Mouse (Mus musculus): ENCODE measurements around the gene Dmrta2. TPM values are rescaled to one million over a fixed set of nuclear protein-coding genes. Genes with fewer than 3 reads are reported as not detected.

The Dmrta2 gene
- total RNA-seq, 2 experiments from 2014 or later: 2.4 to 2.5 TPM

DNA sequence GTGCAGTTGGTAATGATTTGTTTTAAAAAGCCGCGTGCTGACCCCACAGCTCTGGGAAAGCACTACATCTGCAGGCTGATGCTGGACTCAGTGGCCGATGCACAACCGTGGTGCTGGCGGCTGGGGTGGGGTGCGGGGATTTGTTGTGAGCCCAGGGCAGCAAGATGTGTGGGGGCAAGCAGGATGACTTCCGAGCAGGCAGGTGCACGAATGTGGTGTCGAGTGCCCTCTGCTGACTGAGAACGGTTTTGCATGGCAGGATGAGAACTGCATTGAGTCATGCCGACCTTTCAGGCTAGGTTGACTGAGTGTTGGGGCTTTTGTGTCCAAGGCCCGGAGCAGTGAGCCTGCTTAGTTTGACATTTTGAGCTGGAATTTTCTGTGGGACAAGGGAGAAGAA is 42.4 kb downstream of the Dmrta2 start:
- DNase-seq (ENCODE audit: low spot score in 2 of 2): peak; percentile 78 to 93

DNA sequence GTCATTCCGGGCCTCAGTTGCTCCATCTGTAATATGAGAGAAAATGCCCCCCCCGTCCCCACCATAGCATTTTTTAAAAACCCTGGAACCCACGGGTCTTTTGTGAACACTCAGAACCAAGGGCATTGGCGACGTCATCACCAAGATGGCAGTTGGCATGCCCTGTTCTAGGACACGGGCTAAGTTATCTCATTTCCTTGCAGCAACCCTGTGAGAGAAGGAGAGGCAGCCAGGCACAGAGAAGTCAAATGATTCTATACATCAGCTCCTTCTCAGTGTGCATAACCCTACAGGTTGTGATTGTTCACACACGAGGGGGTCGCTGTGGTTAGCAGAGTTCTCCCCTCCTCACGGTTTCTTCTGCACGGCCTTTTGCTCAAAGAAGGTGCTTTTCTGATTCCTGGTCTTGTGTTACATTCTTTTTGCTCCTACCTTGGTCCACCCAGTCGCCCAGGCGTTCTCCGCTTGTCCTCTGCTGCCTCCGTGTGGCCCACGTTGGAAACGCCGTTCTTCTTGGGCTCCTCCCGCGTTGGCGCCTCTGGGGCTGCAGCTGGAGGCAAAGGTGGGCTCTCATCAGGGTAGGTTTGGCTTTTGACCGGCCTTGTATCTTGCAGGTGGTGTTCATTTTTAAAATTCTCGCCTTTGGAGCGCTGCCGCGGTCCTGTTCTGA is 44.2 kb downstream of the Dmrta2 start:
- DNase-seq (ENCODE audit: low spot score in 2 of 2): peak; percentile 64 to 85

DNA sequence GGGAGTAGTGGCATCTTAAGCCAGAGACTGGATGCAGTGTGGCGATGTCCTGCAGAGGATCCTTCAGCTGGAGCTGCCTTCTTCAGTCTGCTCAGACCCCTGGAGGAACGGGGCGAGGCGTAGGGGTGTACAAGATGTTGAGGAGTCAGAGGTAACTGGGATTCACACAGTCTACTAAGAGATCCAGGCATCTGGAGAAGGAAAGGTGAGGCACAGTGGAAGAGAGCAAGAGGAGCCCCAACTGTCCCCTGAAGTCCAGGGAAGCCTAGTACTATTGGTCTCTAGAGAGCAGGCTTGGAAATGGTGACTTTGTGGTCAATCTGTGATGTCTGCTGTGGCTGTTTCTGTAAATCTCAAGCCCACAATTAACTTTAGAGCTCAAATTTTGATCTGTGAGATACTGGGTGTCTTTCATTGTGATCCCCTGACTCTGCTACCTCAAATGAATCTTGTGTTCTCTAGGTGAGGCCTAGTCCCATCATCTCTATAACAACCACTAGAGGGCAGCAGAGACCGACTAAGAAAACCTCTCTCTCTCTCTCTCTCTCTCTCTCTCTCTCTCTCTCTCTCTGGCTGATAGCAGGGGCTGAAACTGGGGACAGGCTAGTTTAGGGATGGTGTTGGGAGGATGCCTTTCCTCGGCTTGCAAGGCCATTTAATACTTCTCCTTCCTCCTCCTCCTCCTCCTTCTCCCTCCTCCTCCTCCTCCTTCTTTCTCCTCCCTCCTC is 50.8 kb downstream of the Dmrta2 start:
- DNase-seq (ENCODE audit: low spot score in 2 of 2): peak in 1 of 2 experiments; percentile 66

DNA sequence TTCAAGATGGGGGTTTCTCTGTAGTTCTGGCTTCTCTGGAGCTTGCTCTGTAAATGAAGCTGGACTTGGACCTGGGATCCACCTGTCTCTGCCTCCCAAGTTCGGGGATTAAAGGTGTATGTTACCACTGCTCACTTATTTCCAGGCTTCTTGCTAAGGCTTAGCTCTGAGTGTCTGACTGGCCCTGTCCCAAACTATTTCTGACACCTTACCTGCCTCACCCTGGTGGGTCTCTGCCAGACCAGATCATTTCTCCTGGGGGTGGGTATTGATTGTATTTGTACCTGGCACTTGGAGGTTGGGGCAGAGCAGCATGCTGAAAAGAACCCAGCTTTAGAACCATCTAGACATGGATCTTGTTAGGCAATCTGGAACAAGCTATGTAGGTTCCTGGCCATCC is 51.6 kb downstream of the Dmrta2 start:
- DNase-seq (ENCODE audit: low spot score in 2 of 2): no peak
